Mouse (Mus musculus): ENCODE measurements around the gene Lsg1. TPM values are rescaled to one million over a fixed set of nuclear protein-coding genes. Genes with fewer than 3 reads are reported as not detected.

The Lsg1 gene
- polyA plus RNA-seq, 1 experiment from 2014 or later: 67.3 TPM

- no peak overlapping the region for H3K4me2 ChIP-seq
- no peaks in the 10 kb centered on the region for H3K4me1 ChIP-seq (ENCODE audit: insufficient read depth)
- no peaks in the 10 kb centered on the region for H3K9me3 ChIP-seq (ENCODE audit: low read depth, low read length)
- H3K36me3 ChIP-seq (ENCODE audit: insufficient read depth): no peaks in the 10 kb centered on the region
- 71% methylated on average over 7 of the region's 7 CpGs for WGBS
- no peak for DNase-seq
- ATAC-seq (ENCODE audit: insufficient read depth): no peak
- H3K27me3 ChIP-seq (ENCODE audit: insufficient read depth, low read length): no peaks in the 10 kb centered on the region
- no peak overlapping the region for H3K9ac ChIP-seq
- TF ChIP-seq CTCF (IDR thresholded peaks at IDR 0.05; ENCODE audit: low read depth): no peak
- no peak overlapping the region for H3K27ac ChIP-seq (ENCODE audit: low read depth)
- H3K4me3 ChIP-seq (ENCODE audit: low read depth, low read length): no peak overlapping the region
Observed at GRCm38 (mm10) chr16:30623645-30624044, 36.3 kb upstream of the Lsg1 start.

DNA sequence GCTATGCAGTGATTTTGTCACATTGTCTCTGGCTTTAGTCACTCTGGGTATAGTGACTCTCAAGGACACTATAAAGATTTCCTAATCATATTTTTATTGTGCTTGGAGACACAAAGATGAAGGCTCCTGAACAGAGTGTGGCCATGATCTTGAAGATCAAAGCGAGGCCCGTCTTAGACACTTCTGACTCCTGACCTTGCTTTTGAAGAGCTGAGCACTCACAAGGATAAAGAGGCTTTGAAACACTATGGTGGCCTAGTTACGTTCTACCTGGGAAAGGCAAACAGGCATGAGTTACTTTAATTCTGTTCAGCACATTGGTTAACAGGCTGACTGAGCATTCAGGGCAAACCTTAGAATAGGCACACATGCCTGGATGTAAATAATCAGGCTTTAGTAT is 28.9 kb upstream of the Lsg1 start:
- H3K4me2 ChIP-seq: no peak overlapping the region
- H3K36me3 ChIP-seq (ENCODE audit: insufficient read depth): no peaks in the 10 kb centered on the region
- TF ChIP-seq CTCF (IDR thresholded peaks at IDR 0.05; ENCODE audit: low read depth): no peak
- no peaks in the 10 kb centered on the region for H3K27me3 ChIP-seq (ENCODE audit: insufficient read depth, low read length)
- no peak overlapping the region for H3K9ac ChIP-seq
- 45% methylated on average over 3 of the region's 3 CpGs for WGBS
- H3K4me3 ChIP-seq (ENCODE audit: low read depth, low read length): no peak overlapping the region
- H3K27ac ChIP-seq (ENCODE audit: low read depth): no peak overlapping the region
- no peaks in the 10 kb centered on the region for H3K4me1 ChIP-seq (ENCODE audit: insufficient read depth)
- ATAC-seq (ENCODE audit: insufficient read depth) (no peak), DNase-seq (no peak)
- H3K9me3 ChIP-seq (ENCODE audit: low read depth, low read length): no peaks in the 10 kb centered on the region

GRCm38 (mm10) chr16:30614705-30615317 is 27.4 kb upstream of the Lsg1 start:
- ATAC-seq (ENCODE audit: insufficient read depth): no peak
- H3K27me3 ChIP-seq (ENCODE audit: insufficient read depth, low read length): no peaks in the 10 kb centered on the region
- H3K4me1 ChIP-seq (ENCODE audit: insufficient read depth): no peaks in the 10 kb centered on the region
- no peak overlapping the region for H3K4me3 ChIP-seq (ENCODE audit: low read depth, low read length)
- no peak overlapping the region for H3K9ac ChIP-seq
- H3K27ac ChIP-seq (ENCODE audit: low read depth): no peak overlapping the region
- H3K4me2 ChIP-seq: no peak overlapping the region
- H3K9me3 ChIP-seq (ENCODE audit: low read depth, low read length): no peaks in the 10 kb centered on the region
- 46% methylated on average over 6 of the region's 6 CpGs for WGBS
- DNase-seq: no peak
- no peaks in the 10 kb centered on the region for H3K36me3 ChIP-seq (ENCODE audit: insufficient read depth)
- no peak for TF ChIP-seq CTCF (IDR thresholded peaks at IDR 0.05; ENCODE audit: low read depth)

- Histone ChIP-seq H3K4me3 (ENCODE audit: low read depth, low read length) (no peak overlapping the region), H3K4me1 (ENCODE audit: insufficient read depth) (no peaks in the 10 kb centered on the region), H3K27ac (ENCODE audit: low read depth) (no peak overlapping the region), H3K9me3 (ENCODE audit: low read depth, low read length) (no peaks in the 10 kb centered on the region), H3K27me3 (ENCODE audit: insufficient read depth, low read length) (no peaks in the 10 kb centered on the region), H3K9ac (no peak overlapping the region), H3K36me3 (ENCODE audit: insufficient read depth) (no peaks in the 10 kb centered on the region), H3K4me2 (no peak overlapping the region)
- no peak for DNase-seq
- ATAC-seq (ENCODE audit: insufficient read depth): no peak
- 43% methylated on average over 5 of the region's 5 CpGs for WGBS
- TF ChIP-seq CTCF (IDR thresholded peaks at IDR 0.05; ENCODE audit: low read depth): no peak
Observed at GRCm38 (mm10) chr16:30614122-30614521, 26.7 kb upstream of the Lsg1 start.

- no peak overlapping the region for H3K4me3 ChIP-seq (ENCODE audit: low read depth, low read length)
- H3K27ac ChIP-seq (ENCODE audit: low read depth): no peak overlapping the region
- no peak for ATAC-seq (ENCODE audit: insufficient read depth)
- H3K9me3 ChIP-seq (ENCODE audit: low read depth, low read length): no peaks in the 10 kb centered on the region
- no peak for TF ChIP-seq CTCF (IDR thresholded peaks at IDR 0.05; ENCODE audit: low read depth)
- no peaks in the 10 kb centered on the region for H3K36me3 ChIP-seq (ENCODE audit: insufficient read depth)
- H3K9ac ChIP-seq: no peak overlapping the region
- H3K4me2 ChIP-seq: no peak overlapping the region
- no peaks in the 10 kb centered on the region for H3K4me1 ChIP-seq (ENCODE audit: insufficient read depth)
- H3K27me3 ChIP-seq (ENCODE audit: insufficient read depth, low read length): no peaks in the 10 kb centered on the region
- WGBS: 55% methylated on average over 7 of the region's 7 CpGs
- DNase-seq: no peak
Observed at GRCm38 (mm10) chr16:30613122-30613521, 25.7 kb upstream of the Lsg1 start.

GRCm38 (mm10) chr16:30611331-30611730 is 23.9 kb upstream of the Lsg1 start:
- Histone ChIP-seq H3K27ac (ENCODE audit: low read depth) (no peak overlapping the region), H3K36me3 (ENCODE audit: insufficient read depth) (no peaks in the 10 kb centered on the region), H3K9me3 (ENCODE audit: low read depth, low read length) (no peaks in the 10 kb centered on the region), H3K4me3 (ENCODE audit: low read depth, low read length) (no peak overlapping the region), H3K4me2 (no peak overlapping the region), H3K4me1 (ENCODE audit: insufficient read depth) (no peaks in the 10 kb centered on the region), H3K27me3 (ENCODE audit: insufficient read depth, low read length) (no peaks in the 10 kb centered on the region), H3K9ac (no peak overlapping the region)
- DNase-seq (no peak), ATAC-seq (ENCODE audit: insufficient read depth) (no peak)
- WGBS: 66% methylated on average over 5 of the region's 5 CpGs
- TF ChIP-seq CTCF (IDR thresholded peaks at IDR 0.05; ENCODE audit: low read depth): no peak

DNA sequence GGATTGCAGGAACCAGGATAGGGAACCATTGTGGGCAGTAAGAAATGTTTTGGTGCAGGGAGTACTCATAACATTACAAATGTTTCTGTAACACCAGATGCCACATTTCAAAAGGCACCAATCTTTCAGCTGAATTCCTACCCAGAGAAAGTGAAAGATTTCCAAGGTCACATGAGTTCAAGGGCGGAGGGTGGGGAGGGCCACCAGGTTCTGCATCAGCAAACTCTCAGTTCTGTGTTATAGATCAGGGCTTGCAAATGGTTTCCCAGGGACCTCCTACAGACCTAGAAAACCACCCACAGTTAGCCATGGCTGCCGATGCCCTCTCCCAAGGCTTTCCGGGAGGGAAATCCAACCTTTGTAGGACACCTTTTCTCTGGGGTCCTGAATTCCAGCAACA is 20.5 kb upstream of the Lsg1 start:
- Histone ChIP-seq H3K36me3 (ENCODE audit: insufficient read depth) (no peaks in the 10 kb centered on the region), H3K27me3 (ENCODE audit: insufficient read depth, low read length) (no peaks in the 10 kb centered on the region), H3K4me1 (ENCODE audit: insufficient read depth) (peaks cover 15% of the 10 kb centered on the region), H3K4me3 (ENCODE audit: low read depth, low read length) (no peak overlapping the region), H3K27ac (ENCODE audit: low read depth) (no peak overlapping the region), H3K9me3 (ENCODE audit: low read depth, low read length) (no peaks in the 10 kb centered on the region), H3K9ac (no peak overlapping the region), H3K4me2 (no peak overlapping the region)
- TF ChIP-seq CTCF (IDR thresholded peaks at IDR 0.05; ENCODE audit: low read depth): no peak
- DNase-seq (no peak), ATAC-seq (ENCODE audit: insufficient read depth) (no peak)
- 72% methylated on average over 3 of the region's 3 CpGs for WGBS

All from lung, embryonic 14.5 days (tissue).